Mouse (Mus musculus) left cerebral cortex, postnatal 25 days (tissue): Measurements from ENCODE around the gene Rpgr. TPM values are rescaled to one million over a fixed set of nuclear protein-coding genes. Genes with fewer than 3 reads are reported as not detected.

Experiments
- DNase-seq, 2 experiments: peaks; one replicate each; pipeline ENCODE4 v3.0.0; 2022; ENCODE audit warnings: low spot score in 2 of 2, mixed read lengths in 1 of 2
- intact Hi-C: fragments of 180-260 bp; cut with DNase I; formaldehyde crosslinking; loops from one replicate; pipeline ENCODE4 v1.15.1; 2025
- total RNA-seq, 2 experiments: library from RNA; stranded (reverse); gene quantifications; 2 replicates each; pipeline ENCODE4 v1.2.3; 2021

Gene Rpgr
- total RNA-seq: 10 to 100 TPM; 18.6 to 21.9 TPM

GRCm38 (mm10) chrX:10216410-10216949 lies at the start of gene Rpgr:
TSS of gene Rpgr (minus strand) at chrX:10216920.
- intact Hi-C loops: loop anchor here (5.0 kb wide), 1 partner anchor 271 kb away; the partner anchor contains the start of gene Tspan7
- peak; percentile 83 to 92 for DNase-seq

- intact Hi-C loops: no loop called here
- DNase-seq: no peak
Measured at GRCm38 (mm10) chrX:10258260-10258659, 41.5 kb upstream of the Rpgr start.

GRCm38 (mm10) chrX:10257774-10258173 lies 41.1 kb upstream of the Rpgr start:
- intact Hi-C loops: no loop called here
- no peak for DNase-seq

- DNase-seq: no peak
- intact Hi-C loops: no loop called here
Measured at GRCm38 (mm10) chrX:10251852-10252504, 35.3 kb upstream of the Rpgr start, which contains the start of gene Otc. TSS of gene Otc (plus strand) at chrX:10252305.

- intact Hi-C loops: no loop called here
Measured at GRCm38 (mm10) chrX:10251357-10251756, 34.6 kb upstream of the Rpgr start.

GRCm38 (mm10) chrX:10243916-10244315 lies 27.2 kb upstream of the Rpgr start:
- intact Hi-C loops: no loop called here
- DNase-seq: no peak

More at GRCm38 (mm10) chrX:10251357-10251756, 34.6 kb upstream of the Rpgr start:
- no peak for DNase-seq

- intact Hi-C loops: loop anchor here (10.0 kb wide), 1 partner anchor 335 kb away; no protein-coding TSS in a partner anchor
Measured at GRCm38 (mm10) chrX:10239515-10239914, 22.8 kb upstream of the Rpgr start.

GRCm38 (mm10) chrX:10234617-10235016 lies 17.9 kb upstream of the Rpgr start:
- intact Hi-C loops: loop anchor here (10.0 kb wide), 1 partner anchor 340 kb away; no protein-coding TSS in a partner anchor

More at GRCm38 (mm10) chrX:10239515-10239914, 22.8 kb upstream of the Rpgr start:
- no peak for DNase-seq

GRCm38 (mm10) chrX:10233051-10233450 lies 16.3 kb upstream of the Rpgr start:
- peak; percentile 26 to 52 for DNase-seq
- intact Hi-C loops: loop anchor here (10.0 kb wide), 1 partner anchor 342 kb away; no protein-coding TSS in a partner anchor

More at GRCm38 (mm10) chrX:10234617-10235016, 17.9 kb upstream of the Rpgr start:
- DNase-seq: no peak

- intact Hi-C loops: loop anchor here (5.0 kb wide), 1 partner anchor 268 kb away; the partner anchor contains the start of gene Tspan7
- no peak for DNase-seq
Measured at GRCm38 (mm10) chrX:10219281-10219680, 2.6 kb upstream of the Rpgr start.

- intact Hi-C loops: loop anchor here (5.0 kb wide), 1 partner anchor 271 kb away; the partner anchor contains the start of gene Tspan7
- peak; percentile 32 to 58 for DNase-seq
Measured at GRCm38 (mm10) chrX:10215972-10216371, 748 bp downstream of the Rpgr start.

GRCm38 (mm10) chrX:10205937-10206336 lies 10.8 kb downstream of the Rpgr start:
- intact Hi-C loops: no loop called here
- no peak for DNase-seq

GRCm38 (mm10) chrX:10201289-10201688 lies 15.4 kb downstream of the Rpgr start:
- DNase-seq: peak; percentile 23 to 42
- intact Hi-C loops: no loop called here

- intact Hi-C loops: no loop called here
- DNase-seq: no peak
Measured at GRCm38 (mm10) chrX:10152390-10152789, 64.3 kb downstream of the Rpgr start.

- DNase-seq: no peak
- intact Hi-C loops: no loop called here
Measured at GRCm38 (mm10) chrX:10117065-10117719, 99.5 kb downstream of the Rpgr start, which contains the start of gene Srpx. TSS of gene Srpx (minus strand) at chrX:10117709.

GRCm38 (mm10) chrX:10115780-10116179 lies 100.9 kb downstream of the Rpgr start:
- DNase-seq: peak; percentile 4 to 71
- intact Hi-C loops: no loop called here

GRCm38 (mm10) chrX:10110736-10111135 lies 106.0 kb downstream of the Rpgr start:
- intact Hi-C loops: no loop called here
- no peak for DNase-seq

GRCm38 (mm10) chrX:10108558-10108957 lies 108.2 kb downstream of the Rpgr start:
- intact Hi-C loops: no loop called here
- no peak for DNase-seq

- intact Hi-C loops: no loop called here
- DNase-seq: no peak
Measured at GRCm38 (mm10) chrX:10105475-10105874, 111.2 kb downstream of the Rpgr start.

GRCm38 (mm10) chrX:10102739-10103138 lies 114.0 kb downstream of the Rpgr start:
- intact Hi-C loops: no loop called here
- no peak for DNase-seq
